Comparison of ENCODE assay signal across 7 mouse cellular contexts in genomic region chr1:63176604-63177421, GRCm38 (mm10). TPM values are rescaled to one million over a fixed set of nuclear protein-coding genes. Genes with fewer than 3 reads are reported as not detected.
DNase-seq lines count a peak whose midpoint lies in the region; ATAC-seq lines count a peak whose summit lies in the region.

Eef1b2 (plus strand) TSS chr1:63176825.
Ndufs1 (minus strand) TSS chr1:63176833.

- peak within 1 kb of the TSS; percentile 77 for H3K27ac ChIP-seq in embryonic facial prominence, embryonic 11.5 days (replicated peaks; ENCODE audit: low read depth, low read length)
- H3K27ac ChIP-seq in limb, embryonic 10.5 days, result peak within 1 kb of the TSS; percentile 93
- H3K27ac ChIP-seq in midbrain, embryonic 13.5 days, result peak within 1 kb of the TSS; percentile 81

- under 1% methylated on average over 72 of the region's 72 CpGs for WGBS in embryonic facial prominence, embryonic 11.5 days
- WGBS in limb, embryonic 10.5 days, result under 1% methylated on average over 72 of the region's 72 CpGs
- WGBS in midbrain, embryonic 13.5 days, result under 1% methylated on average over 72 of the region's 72 CpGs

- peak within 1 kb of the TSS; percentile 70 for H3K4me2 ChIP-seq in embryonic facial prominence, embryonic 11.5 days (ENCODE audit: low read depth, low read length)
- H3K4me2 ChIP-seq in midbrain, embryonic 13.5 days (replicated peaks), result peak within 1 kb of the TSS; percentile 74

- no peaks in the 10 kb centered on the region; the same call in none of the 2 replicates for H3K4me1 ChIP-seq in embryonic facial prominence, embryonic 11.5 days (ENCODE audit: control insufficient read depth, insufficient read depth, low read length)
- H3K4me1 ChIP-seq in limb, embryonic 10.5 days, result peaks cover 23% of the 10 kb centered on the region
- H3K4me1 ChIP-seq in midbrain, embryonic 13.5 days (replicated peaks), result peaks cover 32% of the 10 kb centered on the region

- no peaks in the 10 kb centered on the region for H3K9me3 ChIP-seq in embryonic facial prominence, embryonic 11.5 days (replicated peaks; ENCODE audit: control insufficient read depth, low read length)
- H3K9me3 ChIP-seq in limb, embryonic 10.5 days (replicated peaks), result no peaks in the 10 kb centered on the region
- H3K9me3 ChIP-seq in midbrain, embryonic 13.5 days, result no peaks in the 10 kb centered on the region

- no peaks in the 10 kb centered on the region for H3K27me3 ChIP-seq in embryonic facial prominence, embryonic 11.5 days (ENCODE audit: control insufficient read depth, insufficient read depth, low read length)
- no peaks in the 10 kb centered on the region for H3K27me3 ChIP-seq in limb, embryonic 10.5 days (ENCODE audit: low read depth, poor library complexity, severe bottlenecking)
- no peaks in the 10 kb centered on the region for H3K27me3 ChIP-seq in midbrain, embryonic 13.5 days

- H3K4me3 ChIP-seq in embryonic facial prominence, embryonic 11.5 days (ENCODE audit: low read depth, low read length), result peak within 1 kb of the TSS; percentile 93
- H3K4me3 ChIP-seq in limb, embryonic 10.5 days, result peak within 1 kb of the TSS; percentile 95
- H3K4me3 ChIP-seq in midbrain, embryonic 13.5 days (replicated peaks), result peak within 1 kb of the TSS; percentile 87

- ATAC-seq in embryonic facial prominence, embryonic 11.5 days (replicated peaks; ENCODE audit: insufficient number of reproducible peaks, low FRiP score, low TSS enrichment, low read depth), result peak; percentile 70
- peak; percentile 77 for ATAC-seq in granulocyte monocyte progenitor cell, adult 5-6 weeks (replicated peaks; ENCODE audit: poor library complexity, severe bottlenecking)
- ATAC-seq in midbrain, embryonic 13.5 days, result peak; percentile 87

- no peaks in the 10 kb centered on the region for H3K36me3 ChIP-seq in embryonic facial prominence, embryonic 11.5 days (replicated peaks; ENCODE audit: control insufficient read depth, insufficient read depth, low read depth, low read length)
- H3K36me3 ChIP-seq in limb, embryonic 10.5 days, result peaks cover 47% of the 10 kb centered on the region
- peaks cover 27% of the 10 kb centered on the region for H3K36me3 ChIP-seq in midbrain, embryonic 13.5 days

- peak within 1 kb of the TSS; percentile 96 for H3K9ac ChIP-seq in embryonic facial prominence, embryonic 11.5 days (replicated peaks; ENCODE audit: low read length)
- H3K9ac ChIP-seq in midbrain, embryonic 13.5 days (replicated peaks), result peak within 1 kb of the TSS; percentile 97

- peak; percentile 99 for DNase-seq in adrenal gland, postnatal 14 days
- DNase-seq in embryonic facial prominence, embryonic 11.5 days (ENCODE audit: low spot score), result peak; percentile 98
- DNase-seq in kidney, adult 11 months, result peak; percentile 97
- DNase-seq in limb, embryonic 10.5 days (ENCODE audit: low spot score), result peak; percentile 95
- DNase-seq in spleen, adult 12 weeks (ENCODE audit: low spot score), result peak; percentile 88

RNA-seq across cellular contexts. Expression of gene Eef1b2, which starts in this region (rescaled TPM):
- 615 and 729 TPM in 2 replicates for total RNA-seq in adrenal gland, postnatal 14 days (2021)
- 611 and 644 TPM in 2 replicates for polyA plus RNA-seq in embryonic facial prominence, embryonic 11.5 days (2014; fragmentation: Nextera tagmentation; extraction: Ambion mirVana)
- 1,766 and 1,810 TPM in 2 replicates for total RNA-seq in granulocyte monocyte progenitor cell, adult 5-6 weeks (2014; fragmentation: Nextera tagmentation)
- 3,234 and 3,329 TPM in 2 replicates for total RNA-seq in granulocyte monocyte progenitor cell, adult 5-6 weeks (2017)
- polyA plus RNA-seq in limb, embryonic 10.5 days (2016; fragmentation: Nextera tagmentation; extraction: Ambion mirVana), result 676 and 742 TPM in 2 replicates
- polyA plus RNA-seq in midbrain, embryonic 13.5 days (2015; fragmentation: Nextera tagmentation; extraction: Ambion mirVana), result 462 and 473 TPM in 2 replicates

RNA-seq across cellular contexts. Expression of gene Ndufs1, which starts in this region (rescaled TPM):
- 359 and 361 TPM in 2 replicates for total RNA-seq in adrenal gland, postnatal 14 days (2021)
- polyA plus RNA-seq in embryonic facial prominence, embryonic 11.5 days (2014; fragmentation: Nextera tagmentation; extraction: Ambion mirVana), result 160 and 162 TPM in 2 replicates
- total RNA-seq in granulocyte monocyte progenitor cell, adult 5-6 weeks (2014; fragmentation: Nextera tagmentation), result 111 and 115 TPM in 2 replicates
- total RNA-seq in granulocyte monocyte progenitor cell, adult 5-6 weeks (2017), result 155 and 156 TPM in 2 replicates
- polyA plus RNA-seq in limb, embryonic 10.5 days (2016; fragmentation: Nextera tagmentation; extraction: Ambion mirVana), result 151 and 163 TPM in 2 replicates
- 134 and 143 TPM in 2 replicates for polyA plus RNA-seq in midbrain, embryonic 13.5 days (2015; fragmentation: Nextera tagmentation; extraction: Ambion mirVana)

Comparison
In these comparisons a context has a peak if more than half of its experiments do, and no peak if none do; other contexts are left out.
1. Peak in every context shown above with its lines: DNase-seq, ATAC-seq, H3K4me3 ChIP-seq and H3K27ac ChIP-seq.